Mouse (Mus musculus) myocyte (in vitro differentiated cells): ENCODE measurements around the gene Hist1h4d.
"Not testable (repeated sequence)": the region's sequence is repeated elsewhere in the genome, so short reads cannot be mapped to it uniquely, and the experiment has no call there.

Experiments used
- MAX ChIP-seq: IDR thresholded peaks from one replicate; pipeline ENCODE4 v1.6.1; 2011; ENCODE audit warnings: low read depth, mild to moderate bottlenecking, control low read depth
- POLR2A ChIP-seq: IDR thresholded peaks from one replicate; pipeline ENCODE4 v1.6.1; 2011; ENCODE audit warnings: low read depth, mild to moderate bottlenecking, control low read depth, moderate library complexity; ENCODE audit not compliant: insufficient read length

- TF ChIP-seq POLR2A, MAX: not testable (repeated sequence)
Measured at GRCm38 (mm10) chr13:23560699-23561098, 20.7 kb upstream of the Hist1h4d start.
